Mouse (Mus musculus): ENCODE measurements around the gene Lpar3.
"Not testable (repeated sequence)": the region's sequence is repeated elsewhere in the genome, so short reads cannot be mapped to it uniquely, and the experiment has no call there.

Lpar3 gene

DNA sequence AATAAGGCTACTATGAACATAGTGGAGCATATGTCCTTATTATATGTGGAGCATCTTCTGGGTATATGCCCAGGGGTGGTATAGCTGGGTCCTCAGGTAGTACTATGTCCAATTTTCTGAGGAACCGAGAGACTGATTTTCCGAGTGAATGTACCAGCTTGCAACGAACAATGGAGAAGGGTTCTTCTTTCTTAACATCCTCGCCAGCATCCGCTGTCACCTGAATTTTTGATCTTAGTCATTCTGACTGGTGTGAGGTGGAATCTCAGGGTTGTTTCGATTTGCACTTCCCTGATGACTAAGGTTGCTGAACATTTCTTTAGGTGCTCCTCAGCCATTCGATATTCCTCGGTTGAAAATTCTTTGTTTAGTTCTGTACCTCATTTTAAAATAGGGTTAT lies 11.0 kb upstream of the Lpar3 start:
- not testable (repeated sequence) for DNase-seq (ENCODE audit: low read depth, low spot score)

DNA sequence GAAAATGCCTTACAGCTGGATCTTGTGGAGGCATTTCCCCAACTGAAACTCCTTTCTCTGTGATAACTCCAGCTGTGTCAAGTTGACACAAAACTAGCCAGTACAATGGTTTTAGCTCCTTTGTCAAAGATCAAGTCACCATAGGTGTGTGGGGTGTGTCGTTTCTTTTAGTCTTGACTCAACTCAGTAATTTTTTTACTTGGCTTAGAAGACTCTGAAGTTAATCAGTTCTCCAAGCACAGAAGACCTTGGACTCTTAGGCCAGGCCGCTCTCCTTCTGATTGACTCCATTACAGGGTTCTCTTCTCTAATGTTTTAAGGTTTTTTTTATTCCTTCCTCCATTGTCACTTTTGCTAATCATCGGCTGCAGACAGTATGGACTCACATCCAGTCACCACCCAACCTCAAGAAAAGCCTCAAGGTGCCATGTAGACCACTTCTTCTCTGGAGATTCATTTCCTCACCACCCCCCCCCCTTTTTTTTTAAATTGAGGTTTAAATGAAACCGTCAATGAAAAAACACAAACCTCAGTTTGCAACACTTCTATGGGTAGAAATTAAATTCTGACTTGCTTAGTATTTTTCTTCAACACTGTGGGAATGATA lies 9.5 kb upstream of the Lpar3 start:
- DNase-seq (ENCODE audit: low read depth, low spot score) = no peak

DNA sequence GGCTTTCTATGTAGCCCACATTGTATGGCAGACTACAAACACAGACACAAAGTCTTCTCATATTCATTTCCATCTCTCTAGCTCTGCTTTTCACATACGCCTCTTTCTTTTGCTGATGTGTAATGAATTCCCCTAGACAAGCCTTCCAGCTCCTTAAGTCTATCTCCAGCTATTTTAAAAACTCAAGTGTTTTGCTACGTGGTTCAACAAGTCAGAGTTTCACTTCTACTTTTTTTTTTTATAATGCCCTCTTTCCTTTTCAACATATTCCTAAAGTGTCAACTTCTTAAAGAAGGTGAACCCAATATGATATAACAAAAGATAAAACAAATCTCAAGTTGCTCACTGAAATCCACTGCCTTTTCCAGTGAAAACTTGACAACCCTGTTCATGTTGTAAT lies 8.8 kb upstream of the Lpar3 start:
- DNase-seq (ENCODE audit: low read depth, low spot score) = no peak

DNA sequence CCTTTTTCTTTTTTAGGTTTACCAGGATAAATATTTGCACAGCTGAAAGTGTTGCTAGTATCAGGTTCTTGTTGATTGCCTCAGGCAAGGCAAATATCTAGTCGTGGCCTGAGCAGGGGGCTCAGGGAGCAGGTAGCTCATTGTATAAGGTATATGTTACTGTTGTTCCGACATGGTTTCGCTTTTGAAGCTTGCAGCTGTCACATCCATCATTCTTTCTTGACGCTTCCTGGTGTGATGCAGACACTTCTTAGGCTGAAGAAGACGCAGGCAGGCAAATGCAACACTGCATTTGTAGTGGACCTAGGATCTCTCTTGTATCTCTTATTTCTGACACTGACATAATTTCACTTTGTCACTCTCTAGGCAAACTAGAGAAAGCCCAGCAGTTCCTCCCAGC lies 7.4 kb upstream of the Lpar3 start:
- no peak for DNase-seq (ENCODE audit: low read depth, low spot score)

DNA sequence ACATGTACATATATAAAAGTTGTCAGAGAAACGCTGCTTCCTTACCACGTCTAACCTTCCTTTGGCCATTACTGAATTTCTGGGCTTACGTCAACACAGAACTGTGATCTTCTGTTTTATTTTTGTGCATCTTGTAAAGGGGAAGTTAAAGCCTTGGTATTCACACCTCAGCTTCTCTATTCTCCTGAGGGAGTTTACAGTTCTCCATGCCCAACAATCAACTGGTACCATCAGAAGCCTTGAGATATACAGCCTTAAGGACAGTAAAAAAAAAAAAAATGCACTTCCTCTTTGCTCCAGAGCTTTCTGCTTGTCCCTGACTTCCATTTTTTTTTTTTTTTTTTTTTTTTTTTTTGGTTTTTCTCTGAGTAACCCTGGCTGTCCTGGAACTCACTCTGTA lies 4.2 kb upstream of the Lpar3 start:
- DNase-seq (ENCODE audit: low read depth, low spot score) = no peak

DNA sequence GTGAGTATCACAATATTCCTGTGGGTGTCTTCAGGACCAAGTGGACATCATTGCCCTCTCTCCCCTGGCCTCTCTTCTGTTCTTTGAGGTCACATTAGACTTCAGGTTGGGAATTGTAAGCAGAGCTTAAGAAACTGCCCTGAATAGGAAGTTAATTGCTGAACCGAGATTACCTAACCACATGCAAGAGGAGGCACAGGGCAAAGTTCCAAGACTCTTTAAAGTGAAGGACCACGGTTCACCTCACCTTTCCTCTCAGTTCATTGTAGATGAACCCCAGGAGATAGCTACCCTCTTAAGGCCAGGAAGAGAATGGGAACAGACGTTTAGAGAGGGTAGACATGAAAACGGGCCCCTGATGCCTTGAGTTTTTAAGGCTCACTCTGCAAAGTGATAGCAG lies 3.5 kb downstream of the Lpar3 start:
- DNase-seq (ENCODE audit: low read depth, low spot score) = no peak

DNA sequence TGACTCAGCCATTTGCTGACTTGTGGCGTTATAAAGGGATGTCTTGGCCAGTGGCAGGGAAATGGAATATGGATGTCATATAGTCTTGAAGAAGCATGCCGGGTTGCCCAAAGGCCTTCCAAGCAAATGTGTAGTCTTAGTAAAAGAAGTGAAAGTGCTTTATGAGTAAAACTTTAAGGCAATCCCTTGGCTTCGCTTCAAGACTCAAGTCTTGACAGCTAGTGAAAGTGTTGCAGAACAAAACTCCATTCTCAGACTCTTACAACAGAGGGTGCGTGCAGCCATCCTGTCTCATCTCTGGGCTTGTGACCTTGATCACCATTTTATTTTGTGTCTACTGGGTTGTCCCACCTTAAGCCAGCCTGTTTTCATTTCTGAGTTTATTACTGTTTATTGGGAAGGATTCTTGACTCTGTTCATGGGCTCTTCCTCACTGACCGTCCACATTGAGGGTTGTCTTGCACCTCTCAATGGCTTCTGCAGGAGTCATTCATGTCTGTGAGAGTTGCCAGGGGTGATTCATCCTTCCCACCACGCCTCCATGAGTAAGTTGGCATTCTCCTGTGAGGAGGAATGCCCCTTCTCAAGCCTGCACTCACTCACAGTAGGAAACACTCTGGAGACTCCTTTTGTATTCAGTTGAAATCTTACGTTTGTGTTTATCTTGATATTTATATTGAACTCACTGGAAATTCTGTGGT lies 4.4 kb downstream of the Lpar3 start:
- DNase-seq (ENCODE audit: low read depth, low spot score) = no peak

DNA sequence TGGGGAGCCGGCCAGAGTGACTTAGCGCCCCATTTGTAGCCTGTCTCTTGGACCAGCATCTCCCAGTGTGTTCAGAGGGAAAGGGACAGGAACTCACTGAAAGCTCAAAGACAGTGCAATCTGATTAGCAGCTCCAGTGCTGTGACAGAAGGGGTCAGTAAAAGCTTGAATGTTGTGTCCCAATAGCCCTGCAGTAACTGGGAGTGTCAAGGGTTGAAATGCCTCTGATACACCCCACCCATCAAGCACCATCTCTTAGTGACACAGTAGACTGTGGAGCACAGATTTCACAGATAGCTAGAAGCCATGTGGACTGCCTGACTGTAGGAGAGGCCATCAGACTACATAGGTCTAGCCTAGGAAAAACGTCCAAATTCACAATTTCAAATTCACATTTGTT lies 6.7 kb downstream of the Lpar3 start:
- no peak for DNase-seq (ENCODE audit: low read depth, low spot score)

- no peak for DNase-seq (ENCODE audit: low read depth, low spot score)
Measured at GRCm38 (mm10) chr3:146228559-146229310, 8.0 kb downstream of the Lpar3 start.

DNA sequence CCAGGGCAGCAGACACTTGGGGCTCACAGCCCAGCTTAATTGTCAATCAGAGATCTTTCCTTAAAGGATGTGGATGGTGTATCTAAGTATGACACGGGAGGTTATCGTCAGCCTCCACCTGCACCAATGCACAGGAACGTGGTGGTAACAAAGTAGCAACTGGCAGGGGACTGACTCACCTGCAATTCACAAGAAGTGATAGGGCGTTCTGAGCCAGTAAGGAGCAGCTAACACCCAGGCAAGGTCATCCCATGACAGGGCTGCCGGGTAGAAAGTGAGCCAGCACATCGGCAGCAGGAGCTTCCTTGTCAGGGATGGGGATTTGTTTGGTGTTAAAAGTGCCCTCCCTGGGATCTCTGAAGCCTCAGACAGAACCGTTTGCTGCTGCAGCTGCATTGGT lies 11.9 kb downstream of the Lpar3 start:
- no peak for DNase-seq (ENCODE audit: low read depth, low spot score)

DNA sequence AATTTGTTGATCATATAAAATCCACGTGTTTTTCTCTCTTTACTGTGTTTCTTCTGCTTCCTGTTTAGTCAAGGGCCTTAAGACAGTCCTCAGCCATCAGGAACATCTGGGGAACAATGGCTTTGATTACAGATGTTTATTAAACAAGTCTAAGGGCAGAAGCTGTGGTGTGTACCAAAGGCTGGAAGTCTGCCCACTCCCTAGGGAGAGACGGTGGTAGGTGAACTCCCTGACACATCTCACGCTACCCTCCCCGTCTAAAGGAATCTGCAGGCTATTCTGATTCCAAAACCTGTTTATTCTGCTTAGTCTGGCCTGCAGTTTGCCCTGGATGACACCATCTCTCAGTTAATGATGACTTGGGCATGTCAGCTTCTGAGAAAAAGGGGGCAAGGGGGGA lies 13.0 kb downstream of the Lpar3 start:
- no peak for DNase-seq (ENCODE audit: low read depth, low spot score)

GRCm38 (mm10) chr3:146234530-146234929 lies 13.8 kb downstream of the Lpar3 start:
- no peak for DNase-seq (ENCODE audit: low read depth, low spot score)

DNA sequence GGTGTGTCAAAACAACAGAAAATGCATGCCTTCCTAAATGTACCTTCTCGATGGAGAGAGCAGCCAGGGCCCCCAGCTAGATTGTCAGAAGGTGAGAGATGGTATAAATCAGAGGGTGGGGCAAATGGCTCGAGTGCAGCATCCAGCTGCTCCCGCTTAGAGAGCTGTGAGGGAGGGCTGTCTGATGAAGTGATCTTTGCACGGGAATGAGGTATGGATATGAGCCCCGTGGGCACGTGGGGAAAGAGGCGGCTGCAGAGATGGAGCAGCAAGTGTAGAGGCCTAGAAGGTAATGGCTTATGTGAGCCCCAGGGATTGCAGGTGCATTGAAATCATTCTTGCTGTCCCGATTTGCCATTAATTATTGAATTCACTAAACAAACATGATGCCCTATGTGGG lies 15.5 kb downstream of the Lpar3 start:
- DNase-seq (ENCODE audit: low read depth, low spot score) = no peak

DNA sequence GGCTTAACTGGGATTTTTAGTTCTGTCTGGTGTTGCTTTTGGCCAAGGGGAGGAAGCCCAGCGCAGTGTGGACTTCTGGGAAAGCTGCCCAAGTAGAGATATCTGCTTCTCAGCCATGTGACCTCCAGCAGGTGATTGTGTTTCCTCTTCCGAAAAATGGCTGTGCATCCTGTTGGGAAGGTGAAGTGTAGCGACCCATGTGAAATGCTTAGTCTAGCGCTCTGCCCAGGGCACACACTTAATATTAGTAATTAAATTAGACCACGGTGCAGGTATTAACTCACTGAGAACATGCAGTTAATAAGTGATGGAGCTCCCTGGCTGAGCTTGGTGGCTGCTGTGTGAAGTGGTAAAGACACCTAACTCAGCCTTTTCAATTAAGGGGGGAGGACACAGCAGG lies 16.9 kb downstream of the Lpar3 start:
- no peak for DNase-seq (ENCODE audit: low read depth, low spot score)

DNA sequence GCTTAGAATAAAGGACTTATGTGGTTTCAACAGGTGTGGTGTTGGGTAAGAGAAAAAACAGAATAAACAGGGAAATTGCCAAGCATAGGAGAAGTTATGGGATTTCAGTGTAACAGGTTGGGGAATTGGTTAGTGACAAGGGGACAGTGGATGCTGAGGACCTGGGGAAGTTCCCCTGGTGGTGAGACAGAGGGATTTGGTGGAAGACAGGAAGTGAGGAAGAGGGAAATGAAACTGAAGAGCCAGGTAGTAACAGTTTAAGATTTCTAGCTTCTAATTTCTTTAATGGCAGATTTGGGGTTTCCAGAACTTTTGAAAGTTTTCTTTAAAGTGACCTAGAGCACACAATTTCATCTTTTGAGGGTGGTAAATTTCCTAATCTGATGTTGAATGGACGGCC lies 23.9 kb downstream of the Lpar3 start:
- no peak for DNase-seq (ENCODE audit: low read depth, low spot score)

DNA sequence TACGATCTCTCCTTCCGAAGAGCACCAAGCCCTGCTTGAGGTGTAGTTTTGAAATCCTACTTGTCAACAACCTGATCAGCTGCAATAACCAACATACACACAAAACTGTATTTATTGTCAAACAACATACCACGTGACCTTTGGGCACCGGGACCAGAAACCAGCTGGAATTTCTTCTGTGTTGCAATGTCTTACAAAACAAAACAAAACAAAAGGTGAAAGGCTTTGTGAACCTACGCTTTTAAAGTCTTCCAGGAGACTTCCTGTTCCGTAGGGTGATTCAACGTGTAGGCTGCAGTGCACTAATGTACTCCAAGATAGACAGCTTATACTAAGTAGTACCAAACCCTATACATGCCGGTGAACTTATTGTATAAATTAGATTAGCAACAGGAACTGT lies 25.8 kb downstream of the Lpar3 start:
- no peak for DNase-seq (ENCODE audit: low read depth, low spot score)

DNA sequence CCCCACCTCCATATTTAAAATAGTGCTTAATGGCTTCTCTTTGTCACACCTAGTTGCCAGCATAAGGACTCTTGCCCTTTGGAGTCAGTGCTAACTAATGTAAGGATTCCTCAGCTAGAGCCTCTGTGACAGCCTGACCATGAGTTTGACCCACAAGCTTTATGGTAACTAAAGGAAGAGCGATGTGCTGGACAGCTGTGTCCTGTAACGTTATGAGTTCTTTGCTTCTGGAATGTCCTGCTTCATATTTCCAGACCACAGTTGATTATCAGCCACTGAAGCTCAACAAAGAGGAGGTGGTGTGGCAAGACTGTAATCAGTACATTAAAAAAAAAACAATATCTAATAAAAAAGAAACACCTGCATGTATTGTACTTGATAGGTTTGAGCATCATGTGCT lies 26.2 kb downstream of the Lpar3 start:
- no peak for DNase-seq (ENCODE audit: low read depth, low spot score)

GRCm38 (mm10) chr3:146249895-146250294 lies 29.1 kb downstream of the Lpar3 start:
- no peak for DNase-seq (ENCODE audit: low read depth, low spot score)

DNA sequence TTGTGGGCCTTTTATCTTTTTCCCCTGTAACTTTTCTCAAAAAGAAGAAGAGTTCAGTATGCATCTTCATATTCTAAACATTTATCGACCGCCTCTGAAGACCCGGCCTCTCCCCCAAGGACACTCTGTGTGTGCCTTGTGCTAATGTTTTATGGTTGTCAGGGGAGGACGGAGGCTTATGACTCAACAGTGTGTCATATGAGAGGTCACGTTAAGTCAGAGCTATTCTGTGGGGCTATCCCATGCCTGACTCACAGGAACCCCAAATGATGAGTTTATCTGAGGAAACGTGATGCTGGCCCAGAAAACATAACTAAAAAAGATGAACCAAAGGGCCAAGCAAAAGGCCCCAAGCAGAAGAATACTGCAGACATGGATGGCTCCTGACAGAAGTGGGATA lies 31.0 kb downstream of the Lpar3 start:
- no peak for DNase-seq (ENCODE audit: low read depth, low spot score)

DNA sequence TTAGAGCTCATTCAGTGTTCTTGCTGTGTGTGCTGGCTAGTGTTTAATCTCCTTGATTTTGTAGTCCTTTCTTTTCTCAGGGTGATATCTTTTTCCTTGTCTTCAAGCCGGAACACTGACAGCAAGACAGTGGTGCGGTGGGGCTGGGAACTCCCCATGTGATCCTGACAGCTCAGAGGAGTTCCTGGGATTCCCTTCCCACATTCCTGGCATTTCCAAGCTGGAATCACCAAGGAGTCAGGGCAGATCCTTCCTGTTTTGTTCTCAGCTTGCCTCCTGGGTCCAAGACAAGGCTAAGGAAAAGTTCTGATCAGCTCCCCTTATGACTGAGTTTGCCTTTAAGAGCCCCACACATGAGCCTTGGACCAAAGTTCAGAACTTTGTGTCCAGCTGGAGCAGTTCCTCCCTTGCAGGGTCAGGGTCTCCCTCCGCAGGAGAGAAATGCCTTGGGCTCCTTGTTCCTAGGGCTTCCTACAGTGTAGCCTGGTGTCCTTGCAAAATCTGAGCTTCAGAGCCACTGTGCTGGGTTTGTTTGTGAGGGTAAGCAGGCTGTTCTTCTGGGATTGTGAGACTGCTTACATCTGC lies 33.1 kb downstream of the Lpar3 start:
- DNase-seq (ENCODE audit: low read depth, low spot score) = no peak

GRCm38 (mm10) chr3:146255123-146255522 lies 34.4 kb downstream of the Lpar3 start:
- no peak for DNase-seq (ENCODE audit: low read depth, low spot score)

DNA sequence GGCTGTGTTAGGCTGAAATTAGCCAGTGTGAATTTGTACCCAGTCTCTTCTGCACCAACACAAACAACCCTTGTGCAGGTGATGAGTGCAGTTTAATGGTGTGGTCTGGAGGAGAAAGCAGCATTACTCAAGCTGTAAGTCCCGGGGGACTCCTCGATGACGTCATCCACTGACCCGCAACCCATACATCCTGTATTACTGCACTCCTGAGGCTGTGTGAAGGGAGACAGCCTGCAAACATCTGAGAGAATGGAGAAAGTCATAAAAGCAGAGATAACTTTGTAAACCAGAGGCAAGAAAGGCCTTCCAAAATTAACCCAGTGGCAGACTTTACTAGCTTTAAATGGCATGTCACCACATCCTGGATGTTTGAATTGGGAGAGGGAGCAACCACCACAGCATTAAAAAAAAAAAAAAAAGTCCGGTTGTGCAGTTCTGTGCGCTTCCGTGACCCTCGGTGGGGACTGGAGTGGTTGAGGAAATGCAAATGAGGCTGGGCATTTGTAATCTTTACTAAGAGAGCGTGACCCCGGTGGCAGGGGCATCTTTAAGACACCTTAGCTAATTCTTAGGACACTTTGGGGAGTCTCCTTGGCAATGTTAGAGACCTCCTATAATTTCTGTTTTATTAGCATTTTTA lies 36.8 kb downstream of the Lpar3 start:
- DNase-seq (ENCODE audit: low read depth, low spot score) = peak; percentile 41
